Mouse (Mus musculus): ENCODE results near the gene Anxa4.

GRCm38 (mm10) chr6:86697903-86698302 lies 95.5 kb downstream of the Anxa4 start:
- TF ChIP-seq POLR2A (IDR thresholded peaks at IDR 0.05; ENCODE audit: borderline replicate concordance, extremely low read depth, insufficient read depth, insufficient read length, poor library complexity, severe bottlenecking) (no peak), CTCF (IDR thresholded peaks at IDR 0.05; ENCODE audit: borderline replicate concordance, extremely low read depth, insufficient read depth, insufficient read length) (no peak)
